Mouse (Mus musculus) intestine, postnatal 0 days (tissue): ENCODE measurements around the gene Cbx6. TPM values are rescaled to one million over a fixed set of nuclear protein-coding genes. Genes with fewer than 3 reads are reported as not detected.
A peak's percentile ranks its signal among the peaks of the same experiment; 100 is the strongest.

Source experiments
- ATAC-seq: fragments of 200-750 bp; cut with Nextera tagmentation; 2 replicates; pipeline ENCODE4 v1.8.0; 2017; ENCODE audit warnings: mild to moderate bottlenecking, moderate TSS enrichment, moderate library complexity
- H3K27ac ChIP-seq: fragments of 300-500 bp; sonication (generic); 2 replicates; pipeline ENCODE4 v1.5.1; 2014; ENCODE audit warnings: mild to moderate bottlenecking, low read depth, low read length, moderate library complexity
- H3K27me3 ChIP-seq: fragments of 300-500 bp; sonication (generic); replicated peaks from 2 replicates; pipeline ENCODE4 v1.6.1; 2014; ENCODE audit warnings: low read length, mixed read lengths; ENCODE audit not compliant: control insufficient read depth, insufficient read depth
- H3K36me3 ChIP-seq: fragments of 300-500 bp; sonication (generic); 2 replicates; pipeline ENCODE4 v1.6.1; 2014; ENCODE audit warnings: mild to moderate bottlenecking, moderate library complexity; ENCODE audit not compliant: control insufficient read depth, insufficient read depth
- H3K4me1 ChIP-seq: fragments of 300-500 bp; sonication (generic); replicated peaks from 2 replicates; pipeline ENCODE4 v1.6.1; 2014; ENCODE audit warnings: antibody characterized with exemption, low read length, mixed read lengths; ENCODE audit not compliant: control insufficient read depth, insufficient read depth
- H3K4me2 ChIP-seq: fragments of 300-500 bp; sonication (generic); replicated peaks from 2 replicates; pipeline ENCODE4 v1.6.1; 2014; ENCODE audit warnings: low read depth, mild to moderate bottlenecking, moderate library complexity
- H3K4me3 ChIP-seq: fragments of 300-500 bp; sonication (generic); 2 replicates; pipeline ENCODE4 v1.5.1; 2014; ENCODE audit warnings: low read depth, low read length
- H3K9ac ChIP-seq: fragments of 300-500 bp; sonication (generic); 2 replicates; pipeline ENCODE4 v1.6.1; 2014; ENCODE audit warnings: mild to moderate bottlenecking, low read depth, low read length
- H3K9me3 ChIP-seq: fragments of 300-500 bp; sonication (generic); 2 replicates; pipeline ENCODE4 v1.6.1; 2016; ENCODE audit warnings: mixed run types; ENCODE audit not compliant: control insufficient read depth
- CTCF ChIP-seq: sonication (generic); IDR thresholded peaks from 2 replicates; pipeline ENCODE4 v1.5.1; 2016; ENCODE audit warnings: low read depth, mild to moderate bottlenecking, control low read depth, antibody characterized with exemption, moderate library complexity
- WGBS: fragments of 180-500 bp; shearing (Covaris S2); extraction: QIAGEN DNeasy Blood & Tissue Kit; methylation state at CpG from one replicate; pipeline ENCODE4 v1.1.7; 2014; 5-methylcytosine and 5-hydroxymethylcytosine counted together
- polyA plus RNA-seq: library from polyadenylated mRNA; unstranded; fragments of >200 nt; fragmentation: Nextera tagmentation; extraction: Ambion mirVana; gene quantifications from 2 replicates; pipeline ENCODE4 v1.2.1, GENCODE M21; 2015

Cbx6 gene
- polyA plus RNA-seq, 1 experiment from 2014 or later, result 13.8 TPM

DNA sequence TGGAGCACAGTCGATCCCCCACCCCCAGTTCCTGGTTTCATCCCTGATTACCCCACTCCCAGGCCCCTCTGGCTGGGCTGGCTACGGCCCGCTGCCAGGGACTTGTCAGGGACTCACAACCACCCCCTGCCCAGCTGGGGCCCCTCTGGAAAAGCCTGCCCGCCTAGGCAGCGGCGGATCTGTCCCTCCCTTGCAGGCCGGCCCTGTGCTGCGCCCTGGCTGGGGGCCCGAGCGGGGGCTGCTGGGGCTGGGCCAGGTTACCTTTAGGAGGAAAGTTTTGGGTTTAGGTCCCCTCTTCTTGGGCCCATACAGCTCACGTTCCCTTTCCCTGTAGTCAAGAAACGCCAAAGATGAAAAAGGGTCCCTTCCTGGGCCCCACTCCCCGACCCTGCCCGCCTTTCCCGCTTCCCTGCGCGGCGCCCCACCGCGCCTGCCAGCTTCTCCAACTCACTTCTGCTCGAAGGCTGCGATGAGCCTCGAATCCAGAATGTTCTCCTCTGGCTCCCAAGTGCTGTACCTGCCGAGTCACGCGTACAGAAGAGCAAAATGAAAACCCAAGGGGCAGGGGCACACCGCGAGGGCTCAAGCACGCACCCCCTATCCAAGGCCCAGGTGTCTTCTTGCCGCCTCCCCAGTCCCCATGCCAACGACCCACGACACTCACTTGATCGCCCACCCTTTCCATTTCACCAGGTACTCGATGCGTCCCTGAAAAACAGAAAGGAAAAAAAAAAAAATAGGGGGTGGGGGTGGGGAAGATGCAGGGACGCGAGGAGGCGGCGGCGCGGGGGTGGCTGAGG is 1.0 kb downstream of the Cbx6 start:
- Histone ChIP-seq H3K9me3 (no peaks in the 10 kb centered on the region), H3K9ac (peak overlapping the region; percentile 54), H3K4me1 (no peaks in the 10 kb centered on the region), H3K27ac (peak overlapping the region; percentile 41), H3K4me3 (peak overlapping the region; percentile 78), H3K27me3 (no peaks in the 10 kb centered on the region), H3K36me3 (no peaks in the 10 kb centered on the region; the same call in 1 of the 2 replicates), H3K4me2 (peak overlapping the region; percentile 87)
- ATAC-seq, result no peak
- under 1% methylated on average over 41 of the region's 41 CpGs for WGBS
- no peak for TF ChIP-seq CTCF

DNA sequence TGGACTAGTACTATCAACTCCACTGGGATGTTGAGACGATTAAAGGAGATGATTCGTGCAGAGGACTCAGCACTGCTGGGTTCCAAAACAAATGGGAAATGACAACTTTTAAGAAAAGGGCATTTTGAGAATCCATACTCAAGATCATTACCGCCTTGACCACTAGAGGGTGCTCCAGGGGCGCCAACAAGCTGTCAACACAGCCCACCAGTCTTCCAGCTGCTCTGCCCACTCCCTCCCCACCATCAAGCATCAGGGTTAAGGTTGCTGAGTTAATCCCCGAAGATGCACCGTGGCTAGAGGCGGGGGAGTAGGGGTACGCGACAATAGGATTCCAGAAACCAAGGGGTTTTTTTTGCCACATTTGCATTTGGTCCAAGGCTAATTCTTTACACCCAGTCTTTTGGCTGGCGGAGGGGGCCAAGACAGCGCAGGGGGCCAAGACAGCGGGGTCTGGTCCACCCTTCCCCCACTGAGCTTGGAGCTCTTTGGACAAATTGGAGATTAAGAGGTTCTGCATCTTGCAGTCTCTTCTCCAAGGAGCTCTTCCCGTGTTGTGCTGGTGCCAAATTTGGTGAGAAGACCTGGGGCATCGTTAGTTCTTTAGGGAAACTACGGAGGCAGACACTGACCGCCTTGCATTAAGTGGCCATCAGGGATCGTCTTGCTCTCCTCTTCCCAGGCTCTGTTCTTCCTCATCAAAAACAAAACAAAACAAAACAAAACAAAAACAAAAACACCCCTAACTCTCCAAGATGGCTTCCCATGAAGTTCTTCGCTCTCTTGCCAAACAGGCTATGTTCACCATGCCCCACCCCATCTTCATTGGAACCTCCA is 2.2 kb downstream of the Cbx6 start:
- no peaks in the 10 kb centered on the region for H3K4me1 ChIP-seq
- no peaks in the 10 kb centered on the region for H3K9me3 ChIP-seq
- no peak overlapping the region for H3K27ac ChIP-seq
- 0 out of 2 replicates have a peak overlapping the region, but pooled peaks have one; percentile 7 for H3K4me3 ChIP-seq
- H3K9ac ChIP-seq, result no peak overlapping the region
- no peak for ATAC-seq
- no peaks in the 10 kb centered on the region for H3K27me3 ChIP-seq
- WGBS, result 34% methylated on average over 18 of the region's 18 CpGs
- H3K36me3 ChIP-seq, result no peaks in the 10 kb centered on the region; the same call in 1 of the 2 replicates
- peak overlapping the region; percentile 87 for H3K4me2 ChIP-seq
- peak; percentile 94 for TF ChIP-seq CTCF

DNA sequence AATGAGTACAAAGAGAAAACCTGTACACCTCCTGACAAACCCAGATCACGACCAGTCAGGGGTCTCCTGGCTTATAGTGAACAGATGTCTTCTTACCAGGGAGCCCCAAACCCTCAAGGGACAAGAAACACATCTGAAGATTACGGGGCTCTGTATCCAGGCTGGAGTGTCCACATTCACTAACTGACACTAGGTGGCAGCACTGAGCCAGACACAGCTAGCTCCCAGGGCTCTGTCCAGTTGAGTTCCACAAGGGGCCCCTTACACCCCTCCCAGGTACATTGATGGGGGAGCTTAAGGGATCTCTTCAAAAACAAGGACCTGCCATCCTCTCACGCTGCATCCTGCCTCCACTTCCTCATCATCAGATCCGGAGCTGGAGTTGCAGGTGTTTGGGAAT is 4.1 kb downstream of the Cbx6 start:
- peak; percentile 94 for TF ChIP-seq CTCF
- Histone ChIP-seq H3K27ac (no peak overlapping the region), H3K36me3 (peaks cover 5% of the 10 kb centered on the region; the same call in 1 of the 2 replicates), H3K9me3 (no peaks in the 10 kb centered on the region), H3K9ac (no peak overlapping the region), H3K4me3 (no peak overlapping the region), H3K27me3 (no peaks in the 10 kb centered on the region), H3K4me2 (no peak overlapping the region), H3K4me1 (no peaks in the 10 kb centered on the region)
- no peak for ATAC-seq
- WGBS, result 13% methylated on average over 4 of the region's 4 CpGs

DNA sequence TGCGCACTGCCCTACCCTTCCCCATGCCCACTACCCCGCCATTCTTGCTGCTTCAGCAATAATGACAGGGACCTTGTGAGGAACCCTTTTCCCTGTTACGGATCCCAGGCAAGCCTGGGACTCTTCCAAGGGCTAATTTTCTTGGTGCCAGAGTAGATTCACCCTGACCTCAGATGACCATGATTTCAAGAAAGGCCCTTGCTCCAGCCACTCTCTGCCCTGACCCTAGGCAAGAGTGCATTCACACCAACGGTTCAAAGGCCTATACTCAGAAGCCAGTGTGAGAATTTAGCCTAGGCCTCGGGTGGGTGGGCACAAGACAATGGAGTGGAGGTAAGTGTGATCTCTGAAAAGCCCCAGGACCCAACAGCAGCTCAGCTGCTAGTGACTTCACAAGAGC is 5.1 kb downstream of the Cbx6 start:
- H3K9me3 ChIP-seq, result no peaks in the 10 kb centered on the region
- no peak for TF ChIP-seq CTCF
- no peaks in the 10 kb centered on the region for H3K4me1 ChIP-seq
- no peak overlapping the region for H3K4me3 ChIP-seq
- no peaks in the 10 kb centered on the region for H3K27me3 ChIP-seq
- H3K4me2 ChIP-seq, result no peak overlapping the region
- H3K27ac ChIP-seq, result no peak overlapping the region
- ATAC-seq, result no peak
- peaks cover 5% of the 10 kb centered on the region; the same call in 1 of the 2 replicates for H3K36me3 ChIP-seq
- 87% methylated on average over 5 of the region's 5 CpGs for WGBS
- no peak overlapping the region for H3K9ac ChIP-seq

DNA sequence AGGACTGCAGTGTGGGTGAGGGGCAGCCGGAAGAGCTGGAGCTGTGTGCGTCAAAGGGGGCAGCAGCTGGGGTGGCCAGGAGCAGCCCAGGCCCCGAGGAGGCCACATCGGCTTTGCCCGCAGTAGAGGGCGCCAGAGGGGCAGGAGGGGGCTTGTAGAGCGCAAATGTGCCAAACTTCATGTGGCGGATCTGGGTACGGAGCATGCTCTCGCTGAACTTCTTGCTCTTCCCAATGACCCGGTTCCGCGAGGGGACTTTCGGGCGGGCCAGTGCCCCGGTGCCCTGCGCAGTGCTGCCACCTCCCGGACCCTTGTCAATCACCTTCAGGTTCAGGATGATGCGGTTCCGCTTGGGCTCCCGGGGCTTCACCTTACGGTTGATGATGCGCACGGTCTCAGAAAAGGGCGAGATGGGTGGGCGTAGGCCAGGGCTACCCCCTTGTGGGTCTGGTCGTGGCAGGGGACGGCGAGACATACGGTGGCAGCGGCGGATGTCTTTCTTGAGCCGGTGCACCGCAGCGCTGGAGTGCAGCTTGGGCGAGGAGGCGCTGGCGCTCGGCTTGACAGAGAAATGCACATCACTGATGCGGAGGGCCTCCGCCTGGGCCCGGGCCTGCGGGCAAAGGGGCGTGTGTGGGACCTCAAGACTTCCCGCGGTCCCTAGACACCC is 6.0 kb downstream of the Cbx6 start:
- TF ChIP-seq CTCF, result peak; percentile 63
- Histone ChIP-seq H3K36me3 (peaks cover 5% of the 10 kb centered on the region; the same call in 1 of the 2 replicates), H3K27me3 (no peaks in the 10 kb centered on the region), H3K9ac (no peak overlapping the region), H3K4me2 (peak overlapping the region; percentile 30), H3K4me3 (no peak overlapping the region), H3K4me1 (no peaks in the 10 kb centered on the region), H3K27ac (no peak overlapping the region), H3K9me3 (no peaks in the 10 kb centered on the region)
- no peak for ATAC-seq
- WGBS, result 63% methylated on average over 46 of the region's 46 CpGs

DNA sequence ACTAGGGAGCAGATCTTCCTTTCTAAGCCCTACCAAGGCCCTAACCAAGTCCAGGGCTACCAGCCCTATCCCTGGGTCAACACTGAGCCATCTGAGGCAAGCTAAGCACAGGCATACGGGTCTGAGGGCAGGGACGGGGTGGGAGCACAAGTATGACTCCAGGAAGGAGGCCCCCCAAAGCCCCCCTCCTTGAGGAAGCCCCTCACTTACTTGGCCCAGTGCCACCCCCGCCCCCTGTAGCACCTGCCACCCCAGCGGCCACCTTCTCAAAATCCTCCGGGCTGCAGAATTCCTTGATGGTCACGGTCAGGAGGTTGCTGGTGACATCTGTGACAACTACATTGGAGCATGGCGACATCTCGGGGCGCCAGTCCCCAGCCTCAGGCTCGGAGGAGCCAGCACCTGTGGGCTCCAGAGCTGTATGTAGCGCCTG is 6.7 kb downstream of the Cbx6 start:
- H3K27ac ChIP-seq, result no peak overlapping the region
- H3K4me1 ChIP-seq, result no peaks in the 10 kb centered on the region
- H3K9ac ChIP-seq, result no peak overlapping the region
- H3K9me3 ChIP-seq, result no peaks in the 10 kb centered on the region
- no peak overlapping the region for H3K4me3 ChIP-seq
- 92% methylated on average over 11 of the region's 11 CpGs for WGBS
- H3K36me3 ChIP-seq, result peaks cover 5% of the 10 kb centered on the region; the same call in 1 of the 2 replicates
- no peak overlapping the region for H3K4me2 ChIP-seq
- no peak for ATAC-seq
- H3K27me3 ChIP-seq, result no peaks in the 10 kb centered on the region
- no peak for TF ChIP-seq CTCF
